Mouse (Mus musculus) small intestine, adult 2 months (tissue): ENCODE results near the gene Ppm1m.

Experiments
- CTCF ChIP-seq: fragments of 200-500 bp; IDR thresholded peaks from 2 replicates; pipeline ENCODE4 v1.5.1; 2012; ENCODE audit warnings: low read depth, mild to moderate bottlenecking, control low read depth, inconsistent platforms, low read length, moderate library complexity, mixed read lengths; ENCODE audit not compliant: insufficient replicate concordance, insufficient read length; ENCODE audit errors: extremely low read depth
- POLR2A ChIP-seq: fragments of 200-500 bp; IDR thresholded peaks from 2 replicates; pipeline ENCODE4 v1.6.1; 2012; ENCODE audit warnings: low read depth, mild to moderate bottlenecking, control low read depth, inconsistent platforms, low read length, moderate library complexity

GRCm38 (mm10) chr9:106237878-106238277, 38.3 kb upstream of the Ppm1m start:
- TF ChIP-seq CTCF (no peak), POLR2A (no peak)
